Mouse (Mus musculus): Measurements from ENCODE around the gene Slc22a13. TPM values are rescaled to one million over a fixed set of nuclear protein-coding genes. Genes with fewer than 3 reads are reported as not detected.

The Slc22a13 gene
- polyA plus RNA-seq, 1 experiment from 2014 or later = 0.12 TPM

Other genes with a start within 250 kb of the Slc22a13 start
- gene Vill, start 156.3 kb downstream of the Slc22a13 start, polyA plus RNA-seq (2014; fragmentation: Nextera tagmentation; extraction: Ambion mirVana) = 2.1 and 2.6 TPM in 2 replicates
- 13.6 and 17.0 TPM in 2 replicates for gene Plcd1, start 115.6 kb downstream of the Slc22a13 start, polyA plus RNA-seq (2014; fragmentation: Nextera tagmentation; extraction: Ambion mirVana)
- gene Dlec1, start 106.6 kb downstream of the Slc22a13 start, polyA plus RNA-seq (2014; fragmentation: Nextera tagmentation; extraction: Ambion mirVana) = 0.27 and 1.2 TPM in 2 replicates
- gene Acaa1b, start 52.0 kb downstream of the Slc22a13 start, polyA plus RNA-seq (2014; fragmentation: Nextera tagmentation; extraction: Ambion mirVana) = 1.2 and 2.8 TPM in 2 replicates
- gene Gm47289, start 49.9 kb downstream of the Slc22a13 start, polyA plus RNA-seq (2014; fragmentation: Nextera tagmentation; extraction: Ambion mirVana) = not detected in 2 replicates
- 13.0 and 18.2 TPM in 2 replicates for gene Oxsr1, start 113.3 kb upstream of the Slc22a13 start, polyA plus RNA-seq (2014; fragmentation: Nextera tagmentation; extraction: Ambion mirVana)
- gene Acaa1a, start 130.6 kb upstream of the Slc22a13 start, polyA plus RNA-seq (2014; fragmentation: Nextera tagmentation; extraction: Ambion mirVana) = 85.4 and 92.0 TPM in 2 replicates
- 3.4 and 5.6 TPM in 2 replicates for gene Myd88, start 132.3 kb upstream of the Slc22a13 start, polyA plus RNA-seq (2014; fragmentation: Nextera tagmentation; extraction: Ambion mirVana)
- 1.5 and 2.4 TPM in 2 replicates for gene Xylb, start 148.3 kb upstream of the Slc22a13 start, polyA plus RNA-seq (2014; fragmentation: Nextera tagmentation; extraction: Ambion mirVana)
- not detected in 2 replicates for gene Slc22a14, start 156.5 kb upstream of the Slc22a13 start, polyA plus RNA-seq (2014; fragmentation: Nextera tagmentation; extraction: Ambion mirVana)
- gene Acvr2b, start 193.0 kb upstream of the Slc22a13 start, polyA plus RNA-seq (2014; fragmentation: Nextera tagmentation; extraction: Ambion mirVana) = 69.3 and 69.9 TPM in 2 replicates
- 51.2 and 56.0 TPM in 2 replicates for gene Exog, start 235.8 kb upstream of the Slc22a13 start, polyA plus RNA-seq (2014; fragmentation: Nextera tagmentation; extraction: Ambion mirVana)